Mouse (Mus musculus): Measurements from ENCODE around the gene Plk5.

GRCm38 (mm10) chr10:80342749-80343424 lies 13.4 kb upstream of the Plk5 start:
- TF ChIP-seq CTCF (conservative IDR thresholded peaks at IDR 0.05 in 1 of 2, IDR thresholded peaks at IDR 0.05 in 1 of 2; ENCODE audit: low read depth in 2 of 2, low read length in 2 of 2) (no peak), ETS1 (conservative IDR thresholded peaks at IDR 0.05; ENCODE audit: low read depth, low read length) (no peak), EP300 (IDR thresholded peaks at IDR 0.05; ENCODE audit: low read length) (no peak), TBP (conservative IDR thresholded peaks at IDR 0.05; ENCODE audit: low read depth, low read length) (no peak), KAT2A (IDR thresholded peaks at IDR 0.05; ENCODE audit: insufficient replicate concordance, low read length) (no peak), POLR2AphosphoS2 (IDR thresholded peaks at IDR 0.05; ENCODE audit: low read depth, low read length) (no peak)

All from CH12.LX (cell line).